Mouse (Mus musculus) heart, postnatal 10 days (tissue): ENCODE measurements around the gene Ggcx. TPM values are rescaled to one million over a fixed set of nuclear protein-coding genes. Genes with fewer than 3 reads are reported as not detected.

Experiments used
- DNase-seq, 2 experiments: peaks; one replicate each; pipeline ENCODE4 v3.0.0; 2021
- intact Hi-C: fragments of 180-260 bp; cut with DNase I; formaldehyde crosslinking; loops from one replicate; pipeline ENCODE4 v1.15.1; 2025
- total RNA-seq, 2 experiments: library from RNA; stranded (reverse); gene quantifications; 2 replicates each; pipeline ENCODE4 v1.2.3; 2021

Gene Ggcx
- 10 to 100 TPM; 24.5 to 27.7 TPM for total RNA-seq

DNA sequence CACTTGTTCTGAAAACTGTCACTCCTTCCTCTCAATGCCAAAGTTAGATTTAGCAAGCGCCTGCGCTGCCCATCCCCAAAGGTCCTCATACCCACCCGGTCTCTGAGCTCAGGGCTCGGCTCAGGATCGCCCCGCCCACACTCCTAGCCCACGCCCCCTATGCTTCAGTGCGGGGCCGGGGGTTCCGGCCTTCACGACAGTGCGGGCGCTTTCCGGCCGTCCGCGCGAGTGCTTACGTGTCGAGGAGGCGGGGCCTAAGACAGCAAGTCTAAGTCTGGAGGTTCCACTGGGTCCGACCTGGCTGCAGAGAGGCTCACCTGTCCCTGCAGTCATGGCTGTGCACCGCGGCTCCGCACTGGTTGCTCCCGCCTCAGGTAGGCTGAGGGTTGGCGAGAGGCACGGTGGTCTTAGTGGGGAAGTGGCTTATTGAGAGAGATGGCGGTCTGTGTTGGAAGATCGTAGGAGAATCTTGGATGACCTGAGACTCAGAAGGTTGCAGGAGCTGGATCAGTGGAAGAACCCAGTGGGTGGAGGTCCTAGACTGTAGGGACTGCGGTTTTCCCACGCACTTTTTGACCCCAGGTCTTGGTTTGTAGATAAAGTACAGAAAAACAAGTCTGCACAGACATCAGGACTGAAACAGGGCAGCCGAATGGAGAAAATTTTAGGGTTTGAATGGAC lies at the start of gene Ggcx:
Gene Ggcx, plus strand, starts transcription at position 233 of the 681 bp plus-strand sequence.
- intact Hi-C loops, result no loop called here
- peak; percentile 97 to 98 for DNase-seq

DNA sequence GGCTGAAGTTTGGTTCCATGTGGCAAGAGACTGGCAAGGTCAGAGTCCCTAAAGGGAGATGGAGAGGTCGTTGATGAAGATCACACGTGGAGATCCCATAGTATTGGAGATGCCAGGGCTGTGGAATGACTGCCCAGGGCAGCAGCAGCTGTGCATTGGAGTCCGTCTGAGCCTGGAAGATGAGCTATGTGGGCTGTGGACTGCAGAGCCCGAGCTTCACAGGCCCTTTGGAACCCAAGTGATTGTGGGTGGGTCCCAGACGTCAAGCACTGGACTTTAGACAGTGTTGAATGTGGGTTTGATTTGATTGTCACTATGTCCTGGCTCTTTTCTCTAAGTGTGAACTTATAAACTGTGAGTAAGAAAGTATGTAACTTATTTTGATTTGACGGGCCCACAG lies 49.1 kb upstream of the Ggcx start:
- no peak for DNase-seq
- intact Hi-C loops, result loop anchor here (5.0 kb wide), 1 partner anchor 42 kb away; no protein-coding TSS in a partner anchor

DNA sequence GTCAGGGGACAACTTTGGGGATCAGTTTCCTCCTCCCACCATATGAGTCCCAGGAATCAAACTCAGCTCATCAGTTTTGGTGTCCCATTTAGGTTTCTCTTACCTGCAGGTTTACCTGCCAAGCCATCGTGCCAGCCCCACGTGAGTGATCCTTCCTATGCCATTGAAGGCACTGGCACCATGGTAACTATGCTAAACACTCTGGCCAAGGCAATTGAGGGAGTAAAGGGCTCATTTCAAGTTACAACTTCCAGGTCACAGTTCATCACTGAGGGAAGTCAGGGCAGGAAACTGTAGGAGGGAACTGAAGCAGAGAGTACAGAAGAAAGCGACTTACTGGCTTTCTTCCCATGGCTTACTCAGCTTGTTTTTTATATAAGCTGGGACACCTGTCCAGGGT lies 47.8 kb upstream of the Ggcx start:
- no peak for DNase-seq
- intact Hi-C loops, result no loop called here

DNA sequence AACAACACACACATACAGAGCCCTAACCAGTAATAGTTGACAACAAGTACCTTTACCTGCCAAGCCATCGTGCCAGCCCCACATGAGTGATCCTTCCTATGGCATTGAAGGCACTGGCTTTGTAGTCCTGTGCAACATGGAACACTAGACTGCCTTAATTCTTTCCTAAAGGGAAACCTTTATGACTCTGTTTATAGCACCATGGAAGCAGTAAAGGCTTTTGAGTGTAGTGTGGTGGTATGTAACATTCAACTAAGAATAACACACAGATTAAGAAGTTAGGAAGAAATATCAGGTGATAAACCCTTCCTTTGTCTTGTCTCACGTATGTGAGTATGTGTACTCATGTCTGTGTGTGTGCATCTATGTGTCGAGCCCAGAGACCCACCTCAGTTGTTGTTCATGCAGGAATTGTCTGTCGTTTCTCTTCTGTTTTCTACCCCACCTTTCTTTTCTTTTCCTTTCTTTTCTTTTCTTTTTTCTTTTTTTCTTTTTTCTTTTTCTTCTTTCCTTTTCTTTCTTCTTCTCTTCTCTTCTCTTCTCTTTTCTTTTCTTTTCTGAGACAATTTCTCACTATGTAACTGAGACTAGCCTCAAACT lies 47.2 kb upstream of the Ggcx start, which contains the start of gene Rnf181:
Gene Rnf181, minus strand, starts transcription at position 113 of the 600 bp plus-strand sequence.
- DNase-seq, result no peak
- intact Hi-C loops, result no loop called here

DNA sequence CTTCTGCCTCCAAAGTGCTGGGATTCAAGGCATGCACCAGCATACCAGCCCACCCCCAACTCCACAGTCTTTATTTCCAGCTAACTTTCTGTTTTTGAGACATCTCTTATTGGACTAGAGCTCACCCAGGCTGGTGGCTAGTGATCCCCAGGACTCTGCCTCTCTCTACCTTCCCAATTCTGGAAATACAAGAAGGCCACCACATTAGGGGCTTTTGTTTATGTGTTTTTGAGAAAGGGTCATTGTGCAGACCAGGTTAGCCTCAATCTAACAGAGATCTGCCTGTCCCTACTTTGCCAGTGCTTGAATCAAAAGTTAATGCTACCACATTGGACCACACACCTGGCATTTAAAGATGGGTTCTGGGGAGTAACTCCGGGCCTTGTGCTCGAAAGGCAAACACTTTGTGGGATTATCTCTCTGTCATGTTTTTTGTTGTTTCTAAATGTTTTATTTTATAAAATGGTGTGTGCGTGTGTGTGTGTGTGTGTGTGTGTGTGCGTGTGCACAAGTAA lies 46.6 kb upstream of the Ggcx start:
- DNase-seq, result no peak
- intact Hi-C loops, result no loop called here

DNA sequence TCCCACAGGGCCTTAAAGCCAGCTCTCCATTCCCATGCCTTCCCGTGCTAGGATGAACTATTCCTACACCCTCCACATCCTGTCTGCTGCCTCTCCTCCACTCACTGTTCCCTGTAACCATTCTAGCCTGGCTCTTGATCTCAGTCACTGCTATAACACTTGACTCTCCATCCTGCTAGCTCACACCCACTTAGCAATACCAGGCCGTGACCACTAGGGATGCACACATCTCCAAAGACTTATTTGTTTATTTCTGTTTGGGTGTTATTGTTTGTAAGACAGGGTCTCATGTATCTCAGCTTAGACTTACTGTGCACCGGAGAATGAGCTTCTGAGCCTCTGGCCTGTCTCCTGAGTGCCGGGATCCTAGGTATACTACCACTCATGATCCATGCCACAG lies 44.6 kb upstream of the Ggcx start:
- DNase-seq, result no peak
- intact Hi-C loops, result no loop called here

DNA sequence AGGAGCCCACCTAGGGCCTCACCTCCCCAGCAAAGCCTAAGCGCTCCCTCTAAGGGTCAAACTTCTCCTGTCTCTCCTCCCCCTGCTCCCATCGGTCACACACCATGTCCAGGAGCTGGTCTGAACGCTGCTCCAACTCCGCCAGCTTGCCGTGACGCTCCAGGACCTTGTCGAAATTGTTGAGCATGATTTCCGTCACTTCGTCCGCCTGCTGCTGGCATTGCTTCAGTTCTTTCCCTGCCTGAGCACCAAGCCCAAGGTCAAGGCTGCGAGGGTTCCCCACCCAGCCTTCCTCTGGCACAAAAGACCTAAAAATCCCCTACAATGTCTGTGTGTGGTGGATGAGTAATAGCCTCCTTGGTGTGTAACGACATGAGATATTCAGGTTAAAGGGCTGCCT lies 44.0 kb upstream of the Ggcx start:
- peak in 1 of 2 experiments; percentile 32 for DNase-seq
- intact Hi-C loops, result no loop called here

DNA sequence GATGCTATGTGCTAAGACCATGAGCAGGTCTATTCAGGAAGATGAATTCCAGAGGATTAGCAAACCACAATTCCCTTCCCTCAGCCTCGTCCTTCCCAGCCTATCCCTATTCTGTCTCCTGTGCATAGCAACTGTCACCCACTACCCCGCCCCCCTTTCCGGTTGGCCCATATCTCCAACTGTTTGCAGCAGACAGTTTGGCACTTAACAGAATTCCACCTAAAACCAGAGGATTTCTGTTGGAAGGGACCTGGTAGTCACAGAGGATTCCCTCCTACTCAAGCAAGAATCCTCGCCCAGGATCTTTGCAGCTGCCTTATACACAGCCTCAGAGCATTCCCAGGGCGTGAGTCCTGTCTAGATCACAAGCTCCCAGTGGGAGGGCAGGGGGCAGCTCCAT lies 43.0 kb upstream of the Ggcx start:
- intact Hi-C loops, result no loop called here
- DNase-seq, result peak; percentile 58 to 68

DNA sequence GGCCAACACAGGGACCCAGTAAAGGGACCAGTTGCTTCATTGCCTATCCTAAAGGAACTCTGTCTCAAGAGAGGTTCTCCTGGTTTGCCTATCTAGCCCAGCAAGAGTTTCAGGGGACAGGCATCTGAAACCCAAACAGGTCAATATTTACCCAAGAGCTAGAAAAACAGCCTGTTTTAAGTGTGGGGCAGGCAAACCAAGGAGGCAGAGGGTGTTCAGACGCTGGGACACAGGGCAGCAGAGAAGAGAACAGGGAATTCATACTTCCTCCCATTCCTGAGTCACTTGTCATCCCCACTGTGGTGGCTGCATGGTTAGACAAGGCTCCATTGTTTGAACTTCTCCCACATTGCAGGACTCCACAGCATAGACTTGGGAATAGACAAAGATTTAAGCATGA lies 42.5 kb upstream of the Ggcx start:
- intact Hi-C loops, result no loop called here
- DNase-seq, result no peak

DNA sequence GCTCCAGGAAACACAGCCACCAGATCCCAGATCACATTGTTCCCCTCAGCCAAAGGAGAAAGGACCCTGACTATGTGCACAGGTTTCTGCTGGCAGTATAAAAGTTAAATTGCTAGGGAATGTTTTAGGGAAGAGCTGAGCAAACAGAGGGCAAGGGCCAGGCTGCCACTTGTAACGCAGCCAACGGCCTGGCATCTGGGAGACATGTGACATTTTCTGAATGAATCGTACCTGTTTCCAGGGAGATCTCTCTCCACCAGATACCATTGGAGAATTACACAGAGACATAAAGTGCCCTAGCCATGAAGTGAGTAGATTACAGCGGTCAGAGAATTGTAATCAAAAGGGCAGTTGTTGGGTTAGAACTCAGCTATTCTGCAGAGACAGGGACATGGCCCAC lies 40.9 kb upstream of the Ggcx start:
- intact Hi-C loops, result no loop called here
- peak in 1 of 2 experiments; percentile 41 for DNase-seq

DNA sequence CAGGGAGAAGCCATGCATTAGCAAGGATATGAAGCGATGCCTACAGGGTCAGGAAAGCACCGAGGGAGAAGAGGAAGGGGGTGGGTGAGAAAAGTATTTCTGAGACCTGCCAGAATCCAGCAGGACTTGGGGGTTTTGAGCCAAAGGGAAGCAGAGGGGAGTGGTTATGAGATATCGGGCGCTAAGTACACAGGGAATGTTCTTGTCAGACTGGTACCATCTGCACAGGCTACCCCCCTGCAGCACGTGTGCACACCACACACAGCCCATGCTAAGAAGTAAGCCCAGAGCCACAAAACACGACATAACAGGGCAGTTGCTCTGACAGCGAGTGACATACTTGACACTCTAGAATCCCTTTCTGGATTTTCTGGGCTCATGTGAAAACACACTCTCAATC lies 39.9 kb upstream of the Ggcx start:
- no peak for DNase-seq
- intact Hi-C loops, result no loop called here

DNA sequence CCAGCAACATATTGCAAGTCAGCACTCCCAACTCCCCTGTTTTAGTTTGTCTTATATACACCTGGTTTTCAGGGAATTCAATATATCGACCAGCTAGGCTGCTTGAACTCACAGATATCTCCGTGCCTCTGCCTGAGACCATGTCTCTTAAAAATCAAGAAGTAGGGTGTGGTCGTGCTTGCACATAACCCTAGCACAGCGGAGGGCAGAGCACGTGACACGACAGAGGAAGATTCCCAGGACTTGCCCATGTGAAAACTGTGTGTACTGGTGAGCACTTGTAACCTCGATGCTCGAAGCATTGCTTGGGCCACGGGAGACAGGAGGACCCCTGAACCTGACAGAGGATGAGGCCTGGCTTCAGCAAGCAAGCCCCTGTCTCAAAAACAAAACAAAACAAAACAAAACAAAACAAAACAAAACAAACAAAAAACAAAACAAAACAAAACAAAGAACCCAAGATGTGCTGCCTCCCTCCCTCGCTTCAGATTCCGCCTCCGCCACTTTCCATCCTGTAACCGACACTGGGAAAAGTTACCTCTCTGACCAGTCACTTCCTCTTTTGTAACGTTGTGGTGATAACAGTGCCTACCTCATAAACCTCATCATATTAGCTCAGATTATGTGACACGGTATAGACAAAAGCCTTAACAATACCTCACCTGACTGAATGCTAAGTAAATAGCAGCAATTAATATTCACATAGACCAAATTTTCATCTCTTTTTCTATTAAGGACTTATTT lies 39.1 kb upstream of the Ggcx start:
- intact Hi-C loops, result no loop called here
- DNase-seq, result no peak

DNA sequence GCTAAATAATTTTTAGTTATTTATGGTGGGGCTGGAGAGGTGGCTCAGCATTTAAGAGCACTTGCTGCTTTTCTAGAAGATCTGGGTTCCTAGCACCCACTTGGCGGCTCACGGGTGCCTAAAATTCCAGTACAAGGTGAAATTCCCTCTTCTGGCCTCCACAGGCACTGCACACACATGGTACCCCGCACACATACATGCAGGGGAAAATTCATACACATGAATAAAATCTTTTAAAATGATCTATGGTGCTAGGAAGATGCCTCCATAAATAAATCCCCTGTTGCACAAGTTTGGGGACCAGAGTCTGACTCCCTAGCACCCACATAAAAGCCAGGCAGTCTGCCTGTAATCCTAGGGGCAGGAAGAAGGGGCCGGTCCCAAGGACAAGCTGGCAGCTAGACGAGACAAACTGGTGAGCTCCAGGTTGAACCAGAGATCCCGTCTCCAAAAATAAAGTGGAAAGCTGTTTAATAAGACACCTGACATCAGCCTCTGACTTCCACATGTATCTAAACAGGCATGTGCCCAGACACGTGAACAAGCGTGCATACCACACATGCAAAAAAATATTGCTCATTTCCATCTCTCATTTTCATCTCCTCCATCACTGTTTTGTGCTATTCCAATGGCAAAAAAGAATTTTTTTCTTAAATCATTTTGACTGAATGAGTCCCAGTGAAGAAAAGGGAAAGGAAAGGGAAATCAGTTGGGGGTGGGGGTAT lies 35.4 kb upstream of the Ggcx start:
- intact Hi-C loops, result no loop called here
- DNase-seq, result no peak

DNA sequence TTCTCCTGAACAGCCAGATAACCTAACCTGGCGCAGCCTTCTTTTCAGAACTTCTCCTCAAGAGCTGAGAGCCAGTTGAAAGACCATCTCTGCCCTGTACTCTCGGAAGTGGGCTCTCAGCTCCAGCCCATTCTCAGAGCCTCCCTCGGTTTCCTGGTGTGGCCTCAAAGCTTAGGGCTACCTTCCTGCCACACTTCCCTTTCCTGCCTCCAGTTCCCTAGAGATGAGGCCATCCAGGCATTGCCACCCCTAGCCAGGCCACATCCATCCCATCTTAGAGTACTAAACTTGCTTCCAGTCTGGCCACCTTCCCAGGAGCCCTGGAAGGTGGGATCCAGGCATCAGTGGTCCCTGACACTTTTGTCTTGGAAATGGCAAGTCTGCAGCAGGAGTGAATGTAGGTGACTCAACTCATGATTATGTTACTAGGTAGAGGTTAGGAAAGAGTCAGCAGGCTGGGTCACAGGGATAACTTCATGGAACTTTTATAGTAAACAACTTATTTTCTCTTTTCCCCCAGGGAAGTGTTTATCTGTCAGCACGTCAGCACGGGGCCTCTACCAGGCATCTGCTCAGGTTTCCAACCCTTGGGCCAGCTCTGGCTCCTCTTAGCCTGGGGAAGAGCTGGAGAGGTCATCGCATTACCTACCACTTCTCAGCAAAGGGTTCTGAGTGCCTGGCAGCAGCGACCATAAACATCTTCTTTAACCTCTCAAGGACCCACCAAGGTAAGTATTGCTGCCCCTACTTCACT lies 34.6 kb upstream of the Ggcx start:
- DNase-seq, result peak in 1 of 2 experiments; percentile 41
- intact Hi-C loops, result no loop called here

DNA sequence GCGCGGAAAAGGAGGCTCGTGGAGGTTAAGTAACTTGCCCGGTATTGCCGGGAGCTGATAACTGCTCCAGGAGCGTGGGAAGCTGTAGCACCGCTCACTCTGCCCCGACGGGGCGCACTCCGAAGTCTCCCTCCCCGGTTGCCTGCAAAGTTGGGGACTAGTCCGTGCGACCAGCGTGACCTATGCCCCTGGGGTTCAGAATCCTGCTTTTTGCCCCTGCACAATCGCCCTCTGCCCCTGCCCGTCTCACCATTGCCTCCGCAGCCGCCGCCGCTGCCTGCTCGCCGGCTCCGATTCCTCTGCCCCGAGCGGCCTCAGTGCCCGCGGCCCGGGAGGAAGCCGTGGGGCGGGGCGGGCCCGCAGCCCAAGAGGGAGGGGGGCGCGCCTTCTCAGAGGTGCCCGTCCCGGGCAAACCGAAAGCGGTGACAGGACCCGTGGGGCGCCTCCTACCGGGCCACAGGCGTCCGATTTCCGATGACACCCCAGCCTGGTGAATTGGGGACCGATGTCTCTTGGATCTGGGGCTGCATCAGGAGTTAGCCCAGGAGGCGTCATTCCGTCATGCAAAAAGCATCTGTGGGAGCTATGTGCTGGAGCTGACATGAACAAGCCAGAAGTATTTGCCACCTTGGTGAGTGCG lies 33.9 kb upstream of the Ggcx start, which contains the start of gene Vamp5:
Gene Vamp5, minus strand, starts transcription at position 338 of the 640 bp plus-strand sequence.
- intact Hi-C loops, result no loop called here
- peak; percentile 88 for DNase-seq

DNA sequence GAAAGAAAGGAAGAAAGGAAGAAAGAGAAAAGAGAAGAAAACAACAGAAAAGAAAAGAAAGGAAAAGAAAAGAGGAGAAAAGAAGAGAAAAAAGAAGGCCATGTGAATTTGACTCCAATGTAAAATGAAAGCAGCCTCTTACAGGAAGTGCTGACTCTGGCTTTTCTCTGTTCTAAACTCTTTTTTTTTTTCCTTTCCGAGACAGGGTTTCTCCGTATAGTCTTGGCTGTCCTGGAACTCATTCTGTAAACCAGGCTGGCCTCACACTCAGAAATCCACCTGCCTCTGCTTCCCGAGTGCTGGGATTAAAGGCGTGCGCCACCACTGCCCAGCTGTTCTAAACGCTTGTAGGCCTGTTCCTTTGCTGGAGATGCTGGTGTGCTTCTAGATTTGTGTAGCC lies 31.6 kb upstream of the Ggcx start:
- intact Hi-C loops, result no loop called here

DNA sequence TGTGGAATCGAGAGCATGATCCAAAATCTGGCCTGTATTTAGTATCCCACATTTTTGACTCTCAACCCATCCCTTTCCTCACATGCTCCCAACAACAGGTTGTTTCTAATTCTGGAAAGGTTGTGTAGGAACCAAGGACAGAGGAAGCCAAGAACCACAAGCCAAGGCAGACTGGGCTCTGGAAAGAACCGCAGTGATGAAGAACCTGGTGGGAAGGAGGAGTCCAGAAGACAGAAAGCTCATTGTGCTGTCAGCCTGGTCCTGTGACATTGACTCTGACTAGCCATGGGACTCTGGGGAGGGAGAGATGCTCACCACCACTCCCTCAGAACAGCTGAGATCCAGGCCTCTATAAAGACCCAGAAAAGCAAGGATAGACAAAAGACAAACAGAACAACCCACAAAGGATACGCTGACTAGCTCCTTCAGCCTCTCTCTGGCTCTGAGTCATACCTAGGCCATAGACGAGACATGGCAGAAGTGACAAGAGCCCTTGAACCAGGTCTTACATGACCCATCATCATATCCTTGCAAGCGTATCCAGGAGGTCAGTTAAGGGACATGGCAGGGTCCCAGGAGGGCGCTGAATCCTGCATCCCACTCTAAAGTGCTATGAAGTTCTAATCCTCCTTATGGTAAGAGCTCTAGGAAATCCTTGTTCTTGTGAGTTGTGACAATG lies 30.8 kb upstream of the Ggcx start:
- intact Hi-C loops, result no loop called here
- no peak for DNase-seq

More for the DNA sequence above, 31.6 kb upstream of the Ggcx start:
- DNase-seq, result no peak

DNA sequence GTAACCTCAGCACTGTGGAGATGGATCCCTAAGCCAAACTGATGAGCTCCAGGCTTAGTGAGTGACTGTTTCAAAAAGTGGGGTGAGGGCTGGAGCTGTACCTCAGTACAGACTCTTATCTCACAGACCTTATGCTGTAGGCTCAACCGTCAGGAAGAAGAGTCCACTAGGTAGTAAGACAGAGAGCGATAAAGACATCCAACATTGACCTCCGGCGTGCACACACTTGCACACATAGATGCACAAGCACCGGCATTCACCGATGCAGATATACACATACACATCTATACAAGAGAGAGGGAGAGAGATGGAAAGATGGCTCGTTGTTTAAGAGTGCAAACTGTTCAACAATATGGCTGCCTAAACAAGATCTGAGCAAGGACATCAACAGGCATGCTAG lies 30.2 kb upstream of the Ggcx start:
- intact Hi-C loops, result no loop called here
- DNase-seq, result no peak

DNA sequence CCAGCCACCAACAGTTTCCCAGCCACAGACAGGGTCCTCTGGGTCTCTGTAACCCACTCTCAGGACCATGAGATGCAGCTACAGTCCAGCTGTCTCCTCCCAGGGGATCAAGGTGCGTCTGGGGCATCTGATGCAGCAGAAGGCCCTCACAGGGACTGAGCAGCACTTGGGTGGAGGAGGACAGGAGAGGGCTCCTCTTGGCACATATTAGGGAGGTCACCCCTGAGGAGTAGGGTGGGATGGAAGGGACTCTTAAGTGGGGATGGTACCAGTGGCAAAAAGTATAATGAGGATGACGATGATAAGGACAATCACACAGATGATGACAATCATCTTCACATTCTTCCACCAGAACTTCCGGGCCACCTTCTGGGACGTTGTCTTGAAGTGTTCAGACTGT lies 28.9 kb upstream of the Ggcx start:
- no peak for DNase-seq
- intact Hi-C loops, result no loop called here
